Mouse (Mus musculus): ENCODE results near the gene Tmem252.

Gene Tmem252

DNA sequence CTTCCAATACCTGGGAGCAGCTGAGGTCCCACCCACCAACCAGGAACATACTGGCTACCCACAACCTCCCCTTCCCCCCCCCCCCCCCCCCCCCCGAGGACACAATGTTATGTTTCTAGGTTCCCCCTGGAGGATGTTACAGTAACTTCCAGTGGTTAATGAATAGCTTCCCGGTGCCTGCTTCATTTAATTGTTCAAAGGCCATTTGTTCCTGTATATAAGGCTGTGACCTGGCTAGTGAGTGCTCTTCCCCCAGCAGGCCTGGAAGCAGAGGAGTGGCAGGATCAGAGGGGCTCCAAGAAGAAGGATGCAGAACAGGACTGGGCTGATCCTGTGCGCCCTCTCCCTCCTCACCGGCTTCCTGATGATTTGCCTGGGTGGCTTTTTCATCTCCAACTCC lies at the start of gene Tmem252:
TSS of gene Tmem252 (plus strand) at position 247 of the 400 bp plus-strand sequence.
- in situ Hi-C loops (cut with MboI; ENCODE audit: unreplicated experiment in 2 of 2) = no loop called here

DNA sequence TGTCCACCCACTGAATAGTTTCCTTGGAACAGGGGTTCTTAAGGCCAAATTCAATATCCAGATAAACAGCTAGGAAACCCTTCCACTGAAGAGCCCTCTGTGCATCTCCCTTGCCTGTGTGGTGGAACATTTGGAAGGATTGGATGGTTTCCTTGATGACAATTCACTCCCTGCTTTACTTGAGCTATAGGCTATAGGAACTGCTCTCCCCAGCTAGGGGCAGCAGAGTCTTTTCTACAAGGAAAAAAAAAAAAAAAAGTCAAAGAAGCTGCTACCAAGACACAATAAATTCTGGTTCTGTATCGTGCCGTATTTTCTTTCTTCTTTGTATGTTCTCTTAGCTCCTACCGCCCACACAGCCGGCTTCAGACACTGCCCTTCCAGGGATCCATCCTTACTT lies 45.8 kb upstream of the Tmem252 start:
- in situ Hi-C loops (cut with MboI; ENCODE audit: unreplicated experiment in 2 of 2) = loop anchor here in 1 of 2 experiments (5.0 to 25.0 kb wide), 2 partner anchors 326 to 466 kb away; no protein-coding TSS in a partner anchor

DNA sequence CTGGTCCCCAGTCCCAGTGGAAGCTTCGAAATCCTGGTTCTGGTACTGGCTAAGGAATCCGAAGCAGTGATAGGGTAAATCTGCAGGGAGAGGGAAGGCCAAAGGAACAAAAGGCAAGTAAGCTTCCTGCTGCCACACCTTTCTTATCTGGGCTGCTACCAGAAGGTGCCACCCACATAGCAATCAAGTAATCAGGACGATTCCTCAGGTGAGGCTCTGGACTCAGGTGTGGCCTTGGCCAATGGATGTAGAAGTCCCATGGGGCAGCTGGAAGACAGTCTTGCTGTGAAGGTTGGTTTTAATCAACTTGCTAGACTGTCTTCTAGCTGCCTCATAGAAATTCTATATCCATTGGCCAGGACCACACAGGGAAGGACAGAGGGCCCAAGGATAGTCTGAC lies 40.8 kb upstream of the Tmem252 start:
- in situ Hi-C loops (cut with MboI; ENCODE audit: unreplicated experiment in 2 of 2) = loop anchor here in 1 of 2 experiments (25.0 kb wide), 1 partner anchor 471 kb away; no protein-coding TSS in a partner anchor

DNA sequence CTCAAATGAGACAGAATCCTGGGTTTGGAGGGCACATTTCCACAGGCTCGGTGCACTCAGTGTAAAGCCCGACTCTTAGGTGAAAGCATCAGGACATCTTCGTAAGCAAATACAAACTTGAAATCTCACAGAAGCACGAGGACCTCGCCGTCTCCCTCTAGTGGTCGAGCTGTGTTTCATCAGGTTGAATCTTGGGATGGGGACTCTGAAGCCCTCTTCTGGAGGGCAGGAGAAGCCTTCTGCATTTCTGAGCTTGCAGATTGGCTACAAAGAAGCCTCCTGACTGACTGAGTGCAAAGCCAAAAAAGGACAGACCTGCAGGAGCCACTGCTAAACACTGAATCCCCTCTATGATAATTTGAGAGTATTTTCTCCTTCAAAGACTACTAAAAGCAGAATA lies 39.2 kb upstream of the Tmem252 start:
- in situ Hi-C loops (cut with MboI; ENCODE audit: unreplicated experiment in 2 of 2) = loop anchor here (5.0 to 25.0 kb wide), 3 partner anchors 68 to 472 kb away; no protein-coding TSS in a partner anchor

DNA sequence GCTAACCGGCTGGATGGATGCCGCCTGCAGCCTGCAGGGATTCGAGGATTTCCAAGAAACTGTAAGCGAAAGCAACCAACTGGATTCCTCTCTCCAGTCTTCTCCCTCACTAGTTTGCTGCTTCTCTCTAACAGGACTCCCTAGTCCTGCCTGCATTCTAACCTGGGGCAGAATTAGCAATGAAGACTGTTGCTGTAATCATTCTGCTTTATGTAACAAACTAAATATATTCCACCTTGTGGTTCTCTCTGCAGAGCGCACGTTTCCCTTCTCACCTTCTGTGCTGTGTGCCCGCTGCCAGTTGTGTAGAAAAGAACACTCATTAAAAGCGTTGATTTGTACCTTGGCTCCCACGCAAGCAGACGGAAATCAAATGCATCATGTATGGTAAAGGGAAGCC lies 37.2 kb upstream of the Tmem252 start:
- in situ Hi-C loops (cut with MboI; ENCODE audit: unreplicated experiment in 2 of 2) = loop anchor here (5.0 to 25.0 kb wide), 3 partner anchors 66 to 474 kb away; no protein-coding TSS in a partner anchor

DNA sequence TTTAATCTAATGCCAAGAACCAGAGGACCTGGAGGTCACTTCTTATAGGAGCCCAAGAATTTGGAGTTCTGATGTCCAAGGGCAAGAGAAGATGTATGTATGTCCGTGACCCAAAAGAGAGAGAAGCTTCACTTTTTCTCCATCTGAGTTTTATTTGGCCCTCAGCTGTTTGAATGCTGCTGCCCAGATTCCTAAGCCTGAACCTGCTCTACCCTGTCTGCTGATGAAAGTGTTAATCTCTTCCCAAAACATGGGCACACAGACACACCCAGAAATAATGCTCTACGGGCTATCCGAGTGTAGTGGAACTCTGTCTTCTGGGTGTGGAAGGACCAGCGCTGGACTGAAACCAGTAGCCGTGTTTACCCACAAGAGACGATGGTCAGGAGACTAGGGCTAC lies 35.8 kb upstream of the Tmem252 start:
- in situ Hi-C loops (cut with MboI; ENCODE audit: unreplicated experiment in 2 of 2) = loop anchor here (5.0 to 25.0 kb wide), 3 partner anchors 64 to 476 kb away; no protein-coding TSS in a partner anchor

DNA sequence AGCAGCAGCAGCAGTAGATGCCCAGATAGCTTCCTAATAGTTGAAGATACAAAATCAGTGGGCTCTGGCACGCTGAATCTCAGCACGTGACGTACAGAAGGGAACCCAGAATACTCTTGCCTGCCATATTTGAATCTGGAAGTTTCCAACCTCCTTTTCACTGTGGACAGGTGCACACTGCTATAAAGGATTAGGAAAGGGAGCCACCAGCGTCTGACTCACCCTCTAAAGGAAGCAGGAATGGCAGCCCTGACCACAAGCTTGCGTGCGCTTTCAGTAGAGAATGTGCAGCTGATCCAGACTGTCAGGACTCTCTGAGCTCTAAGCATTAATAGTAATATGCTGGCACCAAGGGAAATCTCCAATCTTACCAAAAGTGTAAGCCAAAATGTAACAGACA lies 32.8 kb upstream of the Tmem252 start:
- in situ Hi-C loops (cut with MboI; ENCODE audit: unreplicated experiment in 2 of 2) = loop anchor here in 1 of 2 experiments (25.0 kb wide), 1 partner anchor 479 kb away; no protein-coding TSS in a partner anchor

DNA sequence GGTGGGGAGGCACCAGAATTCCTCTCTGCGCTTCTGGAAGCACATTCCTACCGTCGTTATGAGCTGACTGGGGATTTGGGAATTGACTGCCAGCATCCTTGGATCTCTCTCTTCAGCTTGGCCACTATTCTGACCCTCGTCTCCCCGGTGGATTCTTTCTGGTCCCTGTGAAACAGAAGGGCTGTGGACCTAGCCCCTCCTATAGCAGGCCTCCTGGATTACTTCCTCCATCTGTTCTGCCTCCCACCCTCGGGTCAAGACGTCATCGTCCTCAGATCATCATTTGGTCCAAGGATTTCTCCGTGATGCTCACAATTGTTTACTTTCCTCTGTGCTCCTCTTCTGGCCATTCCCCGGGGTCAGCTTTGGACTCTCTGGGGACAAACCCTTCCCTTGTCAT lies 28.8 kb upstream of the Tmem252 start:
- in situ Hi-C loops (cut with MboI; ENCODE audit: unreplicated experiment in 2 of 2) = loop anchor here in 1 of 2 experiments (25.0 kb wide), 1 partner anchor 483 kb away; no protein-coding TSS in a partner anchor

DNA sequence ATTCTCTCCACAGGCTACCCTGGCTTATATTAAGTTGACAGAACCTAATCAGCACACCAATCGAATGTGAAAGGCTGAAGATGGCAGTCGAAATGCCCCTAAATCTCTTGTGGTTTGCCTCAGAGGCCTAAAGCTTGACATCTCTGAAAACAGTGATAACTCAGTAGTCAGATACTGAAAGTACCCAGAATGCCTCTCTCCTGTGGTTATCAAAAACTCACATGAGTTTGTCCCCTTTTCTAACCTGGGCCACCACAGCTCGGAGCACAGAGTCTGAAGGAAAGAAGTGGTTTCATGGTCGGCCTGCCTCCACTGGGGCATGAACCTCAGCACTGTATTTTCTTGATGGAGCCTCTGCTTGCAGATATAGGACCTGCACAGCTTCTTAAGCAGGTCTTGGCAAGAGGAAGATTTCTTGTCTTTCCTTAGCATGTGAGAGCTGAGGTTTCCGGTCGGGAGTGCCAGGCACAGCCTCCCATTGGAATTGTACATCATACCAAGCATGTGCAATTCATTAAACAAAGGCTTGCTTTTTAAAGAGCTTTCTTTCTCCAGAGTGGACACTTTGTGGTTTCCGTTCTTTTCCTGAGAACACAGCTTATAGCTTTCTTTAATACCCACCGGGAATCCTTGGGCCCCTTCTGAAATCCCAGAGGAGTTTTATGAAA lies 27.5 kb upstream of the Tmem252 start:
- in situ Hi-C loops (cut with MboI; ENCODE audit: unreplicated experiment in 2 of 2) = loop anchor here in 1 of 2 experiments (25.0 kb wide), 1 partner anchor 484 kb away; no protein-coding TSS in a partner anchor

DNA sequence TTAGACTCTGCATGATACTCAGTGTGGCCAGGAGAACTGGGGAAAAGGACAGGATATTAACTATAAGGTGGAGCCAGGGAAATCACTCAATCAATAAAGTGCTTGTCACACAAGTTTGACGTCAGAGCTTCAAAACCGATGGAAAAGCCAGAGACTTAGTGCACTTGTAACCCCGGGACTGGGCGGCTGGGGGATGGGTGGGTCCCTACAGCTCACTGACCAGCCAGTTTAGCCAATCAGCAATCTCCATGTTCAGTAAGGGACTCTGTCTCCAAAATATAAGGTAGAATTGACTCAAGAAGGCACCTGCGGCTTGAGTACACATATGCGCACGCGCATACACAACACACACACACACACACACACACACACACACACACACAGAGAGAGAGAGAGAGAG lies 25.8 kb upstream of the Tmem252 start:
- in situ Hi-C loops (cut with MboI; ENCODE audit: unreplicated experiment in 2 of 2) = loop anchor here in 1 of 2 experiments (25.0 kb wide), 1 partner anchor 486 kb away; no protein-coding TSS in a partner anchor

DNA sequence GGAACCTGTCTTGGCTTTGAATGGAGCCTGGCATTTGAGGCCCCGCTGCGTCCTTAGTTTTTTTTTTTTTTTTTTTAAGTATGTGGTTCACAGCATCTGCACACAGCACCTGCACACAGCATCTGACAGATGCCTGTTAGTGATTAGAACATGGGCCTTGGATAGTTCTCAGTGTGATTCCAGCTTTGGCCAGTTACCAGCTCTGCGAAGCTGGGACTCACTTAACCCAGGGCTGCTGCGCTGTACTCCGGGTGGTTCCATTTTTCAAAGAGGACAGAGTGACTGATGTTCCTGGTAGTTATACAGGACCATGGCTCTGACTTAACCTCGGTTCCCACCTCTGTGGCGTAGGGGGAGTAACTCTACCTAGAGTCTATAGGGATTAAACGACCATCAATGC lies 23.4 kb upstream of the Tmem252 start:
- in situ Hi-C loops (cut with MboI; ENCODE audit: unreplicated experiment in 2 of 2) = no loop called here

DNA sequence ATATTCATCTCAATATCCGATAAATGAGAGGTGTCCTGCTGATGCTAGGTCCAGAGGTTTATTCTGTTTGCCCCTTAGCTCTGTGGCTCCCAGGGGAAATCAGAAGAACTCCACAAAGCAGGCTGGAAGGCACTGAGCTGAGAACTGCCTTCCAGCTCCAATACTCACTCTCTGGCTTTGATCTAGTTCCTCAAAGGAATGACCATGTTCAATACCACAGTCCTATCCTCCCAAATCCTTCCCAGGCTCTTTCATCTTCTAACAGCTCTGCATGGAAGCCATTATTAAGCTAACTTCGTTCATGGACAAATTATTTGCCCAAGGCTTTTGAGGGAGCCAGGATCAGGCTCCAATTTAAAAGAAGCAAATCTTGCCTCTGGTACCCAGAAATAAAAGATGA lies 22.2 kb upstream of the Tmem252 start:
- in situ Hi-C loops (cut with MboI; ENCODE audit: unreplicated experiment in 2 of 2) = no loop called here

DNA sequence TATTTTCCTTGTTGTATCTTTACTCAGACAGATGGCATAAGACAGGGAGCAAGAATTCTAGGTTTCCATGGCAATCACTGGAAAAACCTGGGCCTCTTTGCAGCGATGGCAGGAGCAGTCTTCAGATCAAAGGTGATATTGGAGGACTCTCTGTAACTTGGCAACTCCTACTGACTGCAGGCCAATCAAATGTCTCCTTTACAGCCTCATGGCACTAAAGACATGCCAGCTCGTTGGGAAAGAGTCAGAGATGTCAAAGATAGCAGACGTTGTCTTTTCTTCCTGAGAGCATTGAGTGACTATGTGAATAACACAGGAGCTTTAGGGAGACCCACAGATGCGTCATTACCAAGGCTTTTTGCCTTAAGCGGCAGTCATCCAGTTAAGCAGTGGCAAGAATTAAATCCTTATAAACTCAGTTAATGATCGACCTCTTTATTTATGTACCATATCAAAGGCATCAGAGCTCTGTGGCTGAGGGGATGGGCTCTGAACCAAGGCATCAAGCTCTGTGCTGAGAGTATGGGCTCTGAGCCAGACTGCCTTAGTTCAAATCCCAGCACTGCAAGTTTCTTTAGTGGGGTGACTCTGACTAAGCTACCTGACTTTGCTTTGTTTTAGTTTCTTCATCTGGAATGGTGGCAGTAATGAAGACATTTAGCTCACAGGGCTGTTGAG lies 21.3 kb upstream of the Tmem252 start:
- in situ Hi-C loops (cut with MboI; ENCODE audit: unreplicated experiment in 2 of 2) = no loop called here

DNA sequence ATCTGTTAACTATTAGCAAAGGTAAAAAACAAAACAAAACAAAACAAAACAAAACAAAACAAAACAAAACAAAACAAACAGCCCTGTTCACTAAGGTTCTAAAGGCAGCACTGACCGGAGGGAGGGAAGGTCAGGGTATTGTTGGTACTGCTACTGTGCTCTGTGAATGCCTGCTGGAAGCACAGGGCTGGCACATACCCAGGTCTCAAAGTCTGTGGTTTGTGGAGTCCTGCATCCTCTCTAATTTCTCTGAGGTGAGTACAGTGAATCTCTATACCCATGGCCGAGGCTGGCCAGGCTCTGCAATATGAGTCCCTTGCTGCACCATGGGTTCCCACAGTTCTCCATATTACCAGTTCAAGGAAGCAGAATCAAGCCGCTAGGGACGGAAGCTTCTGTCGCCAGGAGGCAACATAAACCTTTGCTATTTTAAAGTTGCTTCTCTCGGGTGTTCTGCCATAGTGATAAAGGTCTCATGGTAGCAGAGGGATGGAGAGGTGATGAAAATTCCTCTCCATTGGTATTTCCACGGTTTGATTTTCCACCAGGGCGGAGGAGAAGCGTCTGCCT lies 20.5 kb upstream of the Tmem252 start:
- in situ Hi-C loops (cut with MboI; ENCODE audit: unreplicated experiment in 2 of 2) = no loop called here

DNA sequence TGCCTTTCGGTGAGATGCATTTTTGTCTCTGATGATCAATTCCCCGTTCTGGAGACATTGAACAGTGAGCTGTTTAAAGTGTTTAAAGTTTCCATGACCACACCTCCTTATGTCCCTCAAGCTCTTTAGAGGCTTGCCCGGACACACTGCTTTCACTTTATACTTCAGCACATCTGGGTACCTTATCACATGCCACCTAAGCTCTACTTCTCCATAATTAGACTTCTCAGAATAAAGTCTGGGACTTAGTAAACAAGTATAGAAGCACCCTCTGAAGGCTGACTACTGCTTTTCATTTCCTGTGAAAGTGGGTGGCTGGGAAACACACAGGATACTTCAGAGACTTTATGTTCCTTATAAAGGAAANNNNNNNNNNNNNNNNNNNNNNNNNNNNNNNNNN lies 16.8 kb upstream of the Tmem252 start:
- in situ Hi-C loops (cut with MboI; ENCODE audit: unreplicated experiment in 2 of 2) = no loop called here

DNA sequence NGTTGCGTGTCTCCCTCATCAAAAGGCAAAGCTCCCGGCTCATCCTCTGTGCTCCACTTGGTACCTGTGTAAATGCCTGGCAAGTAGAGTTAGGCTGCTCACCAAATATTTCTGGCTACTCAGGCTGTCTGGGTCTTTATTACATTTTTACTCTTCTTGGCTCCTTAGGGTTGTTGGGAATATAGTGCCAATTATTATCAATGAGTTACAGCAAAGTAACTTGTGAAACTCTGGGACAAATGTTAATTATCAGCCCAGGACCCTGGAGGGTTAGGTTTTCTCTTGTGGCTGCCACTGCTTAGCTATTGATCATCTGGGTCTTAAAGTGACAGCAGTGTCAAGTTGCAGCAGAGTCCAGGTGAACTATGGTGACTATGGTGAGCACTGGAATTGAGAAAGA lies 11.5 kb upstream of the Tmem252 start:
- in situ Hi-C loops (cut with MboI; ENCODE audit: unreplicated experiment in 2 of 2) = no loop called here

DNA sequence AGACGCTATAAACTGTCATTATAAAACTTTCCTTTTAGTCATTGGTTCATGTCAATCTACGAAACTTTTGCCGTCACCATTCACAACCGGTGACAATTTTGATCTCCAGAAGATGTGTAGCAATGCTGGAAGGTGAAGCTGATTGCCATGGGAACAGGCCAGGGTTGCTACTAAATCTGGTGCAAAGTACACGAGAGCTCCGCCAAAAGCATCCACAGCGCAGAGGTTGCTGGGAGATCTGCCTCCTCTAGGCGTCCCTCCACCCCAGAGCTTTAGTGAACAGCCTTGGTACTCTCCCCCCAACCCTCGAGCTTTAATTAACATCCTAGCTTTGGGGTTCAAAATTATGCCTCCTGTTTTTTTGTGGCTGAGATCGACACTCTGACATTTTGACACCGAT lies 8.0 kb upstream of the Tmem252 start:
- in situ Hi-C loops (cut with MboI; ENCODE audit: unreplicated experiment in 2 of 2) = no loop called here

DNA sequence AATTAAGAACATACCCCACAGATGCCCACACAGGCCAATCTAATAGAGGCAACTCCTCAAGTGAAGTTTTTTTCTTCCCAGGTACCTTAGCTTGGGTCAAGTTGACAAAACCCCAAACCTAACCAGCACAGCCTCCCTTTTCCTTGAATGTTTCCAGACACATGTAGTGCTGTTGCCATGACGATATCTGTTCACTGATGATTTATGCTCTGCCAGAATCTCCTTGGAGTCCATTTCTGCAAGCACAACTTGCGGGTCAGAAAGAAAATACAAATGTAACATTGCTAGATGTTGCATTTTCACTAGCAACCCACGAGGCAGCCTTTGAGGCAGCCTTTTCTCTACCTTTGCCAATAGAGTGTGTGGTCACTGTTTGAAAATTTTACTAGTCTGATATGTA lies 6.3 kb upstream of the Tmem252 start:
- in situ Hi-C loops (cut with MboI; ENCODE audit: unreplicated experiment in 2 of 2) = no loop called here

DNA sequence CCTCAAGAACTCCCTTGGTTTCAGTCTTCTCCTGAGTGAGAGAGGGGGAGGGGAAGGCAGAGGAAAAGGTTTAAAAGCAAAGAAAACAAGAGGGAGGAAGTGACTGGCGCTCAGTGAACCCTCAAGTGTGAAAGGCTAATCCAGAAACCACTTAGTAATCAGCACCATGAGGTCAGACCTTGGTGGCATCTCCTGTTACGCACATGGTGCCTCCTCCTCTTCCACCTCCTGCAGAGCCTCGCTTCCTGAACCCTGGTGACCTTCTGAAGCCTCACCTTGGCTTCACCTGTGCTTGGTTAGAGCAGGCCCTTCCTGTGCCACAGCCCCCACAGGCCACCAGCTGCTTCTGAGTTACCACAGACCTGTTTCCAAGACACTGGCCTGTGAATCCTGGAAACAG lies 2.2 kb upstream of the Tmem252 start:
- in situ Hi-C loops (cut with MboI; ENCODE audit: unreplicated experiment in 2 of 2) = no loop called here

DNA sequence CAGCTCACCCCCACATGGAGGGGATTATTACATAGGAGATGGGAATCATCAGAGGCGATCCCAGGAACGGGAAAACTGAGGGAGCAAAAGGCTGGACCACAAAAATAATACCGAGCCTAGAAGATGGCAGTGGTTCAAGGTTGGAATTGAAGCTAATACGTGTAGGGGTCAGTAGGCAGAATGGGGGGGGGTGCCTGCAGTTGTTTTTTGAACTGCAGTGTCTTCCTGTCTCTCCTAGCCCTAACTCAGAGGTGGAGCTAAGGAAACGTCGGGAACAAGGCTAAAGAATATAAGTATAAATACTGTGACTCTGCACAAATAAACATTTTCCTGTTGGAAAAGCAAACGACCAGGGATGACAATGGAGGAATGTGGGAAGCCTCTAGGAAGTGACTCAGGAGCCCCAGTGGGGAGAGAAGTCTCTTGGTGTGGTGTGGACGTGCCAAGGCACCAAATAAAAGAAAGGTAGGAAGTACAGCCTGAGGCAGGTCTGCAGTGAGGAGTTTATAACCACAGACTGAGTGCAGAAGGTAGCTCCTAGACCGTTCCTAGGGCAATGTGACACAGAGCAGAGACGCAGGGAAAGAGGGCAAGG lies 1.3 kb upstream of the Tmem252 start:
- in situ Hi-C loops (cut with MboI; ENCODE audit: unreplicated experiment in 2 of 2) = no loop called here

DNA sequence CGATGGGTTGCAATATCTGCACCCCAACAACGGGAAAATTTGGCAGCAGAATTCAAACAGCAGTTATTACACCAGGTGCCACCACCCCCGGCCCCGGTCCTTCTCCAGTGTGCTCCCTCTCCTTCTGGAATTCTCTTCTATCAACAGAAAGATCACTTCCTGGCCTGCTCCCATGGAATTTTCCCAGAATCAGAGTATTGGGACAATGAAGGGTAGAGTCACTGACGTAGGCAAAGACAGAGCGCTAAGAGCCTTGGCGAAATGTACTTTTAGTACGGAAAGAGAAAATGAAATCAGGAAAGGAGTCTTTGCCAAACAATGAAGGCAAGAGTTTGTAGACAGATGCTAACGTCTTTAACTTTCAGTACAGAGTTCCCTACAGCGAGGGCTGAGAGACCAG lies 477 bp upstream of the Tmem252 start:
- in situ Hi-C loops (cut with MboI; ENCODE audit: unreplicated experiment in 2 of 2) = no loop called here
